Mouse (Mus musculus): ENCODE data around the gene Fbf1.

Gene Fbf1

DNA sequence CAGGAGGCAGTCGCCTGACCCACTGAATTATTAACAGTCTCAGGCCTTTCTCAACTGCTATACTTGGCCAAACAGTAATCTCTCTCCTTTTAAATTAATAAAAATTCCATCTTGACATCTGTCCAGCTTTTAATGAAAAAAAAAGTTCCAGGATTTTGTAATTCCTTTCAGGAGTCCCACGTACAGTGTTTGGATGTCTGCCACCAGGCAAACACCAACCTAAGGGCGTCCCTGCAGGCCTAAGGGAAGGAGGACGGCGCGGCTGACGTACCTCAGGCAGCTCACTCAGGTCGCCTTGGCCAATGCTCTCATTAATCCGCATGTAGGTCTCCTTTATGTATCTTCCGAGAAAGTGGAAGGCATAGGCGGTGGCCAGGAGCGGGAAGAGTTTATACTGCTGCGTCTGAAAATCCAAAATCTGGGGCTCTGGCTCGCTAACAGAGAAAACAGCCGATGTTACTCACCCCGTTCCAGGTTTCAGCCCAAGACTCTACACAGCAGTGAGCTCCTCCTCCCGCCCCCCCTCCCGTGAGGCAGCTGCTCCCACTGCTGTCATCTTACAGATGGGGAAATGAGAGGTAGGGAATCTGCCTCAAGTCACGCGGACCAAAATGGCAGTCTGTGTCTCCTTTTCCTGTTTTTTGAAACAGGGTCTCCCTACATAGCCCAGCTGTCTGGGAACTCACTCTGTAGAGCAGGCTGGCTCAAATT lies 10.6 kb upstream of the Fbf1 start:
- no peak for DNase-seq

DNA sequence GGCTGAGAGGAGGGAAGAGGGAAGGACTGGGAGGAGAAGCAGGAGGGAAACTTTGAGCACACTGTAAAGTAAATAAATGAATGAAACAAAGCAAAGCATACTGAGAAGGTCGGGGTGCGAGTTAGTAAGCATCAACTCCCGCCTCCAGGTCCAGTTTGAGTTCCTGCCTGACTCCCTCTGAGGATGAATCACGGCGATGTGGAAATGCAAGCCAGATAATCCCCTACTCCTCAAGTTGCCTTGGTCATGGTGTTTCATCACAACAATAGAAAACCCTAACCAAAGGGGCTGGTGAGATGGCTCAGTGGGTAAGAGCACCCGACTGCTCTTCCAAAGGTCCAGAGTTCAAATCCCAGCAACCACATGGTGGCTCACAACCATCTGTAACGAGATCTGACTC lies 8.0 kb upstream of the Fbf1 start:
- DNase-seq: no peak

DNA sequence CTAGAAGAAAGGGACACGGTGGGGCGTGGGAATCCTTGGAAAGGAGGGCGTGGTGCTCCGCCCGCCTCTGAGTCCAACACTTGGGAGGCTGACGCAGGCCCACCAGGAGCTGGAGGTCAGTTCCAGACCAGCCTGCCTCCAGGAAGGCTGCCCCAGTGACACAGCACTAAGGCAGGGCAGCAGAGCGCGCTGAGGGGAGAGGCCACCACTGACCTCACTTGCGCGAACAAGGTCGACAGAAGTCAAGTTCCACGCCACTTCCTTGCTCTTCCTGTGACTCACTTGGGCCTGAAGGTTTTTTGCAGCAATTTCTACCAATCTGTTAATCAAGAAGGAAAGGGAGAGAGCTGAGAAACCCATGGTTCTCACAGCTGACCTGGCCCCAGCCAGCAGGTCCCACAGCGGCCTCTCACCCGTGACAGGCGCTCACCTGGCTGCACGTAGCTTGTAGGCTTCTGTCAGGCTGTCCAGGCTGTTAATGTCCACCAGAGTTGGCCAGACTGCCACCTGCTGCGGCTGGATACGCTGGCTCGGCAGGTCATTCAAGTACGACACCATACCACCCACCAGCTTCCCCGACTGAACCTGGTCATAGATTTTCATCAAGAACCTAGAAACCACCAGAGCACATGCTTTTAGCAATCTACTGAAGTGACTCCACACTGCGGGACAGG lies 6.9 kb upstream of the Fbf1 start:
- peak; percentile 65 to 91 for DNase-seq

DNA sequence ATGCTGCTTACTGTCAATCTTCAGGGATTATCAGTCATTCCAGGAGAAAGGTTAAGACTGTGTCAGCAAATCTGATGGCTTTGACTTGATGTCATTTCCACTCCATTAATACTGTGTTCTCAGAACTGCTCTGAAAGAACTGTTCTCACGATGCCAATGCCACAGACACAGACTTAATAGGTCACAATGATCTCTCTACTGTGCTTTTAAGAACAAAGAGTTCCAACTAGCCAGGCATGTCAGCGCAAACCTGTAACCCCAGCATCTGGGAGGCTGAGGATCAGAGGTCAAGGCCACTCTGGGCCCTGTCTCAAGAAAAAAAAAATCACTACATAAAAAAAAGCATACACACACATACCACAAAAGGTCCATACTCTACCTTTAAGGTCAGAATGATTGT lies 4.0 kb upstream of the Fbf1 start:
- DNase-seq: peak; percentile 34 to 76

DNA sequence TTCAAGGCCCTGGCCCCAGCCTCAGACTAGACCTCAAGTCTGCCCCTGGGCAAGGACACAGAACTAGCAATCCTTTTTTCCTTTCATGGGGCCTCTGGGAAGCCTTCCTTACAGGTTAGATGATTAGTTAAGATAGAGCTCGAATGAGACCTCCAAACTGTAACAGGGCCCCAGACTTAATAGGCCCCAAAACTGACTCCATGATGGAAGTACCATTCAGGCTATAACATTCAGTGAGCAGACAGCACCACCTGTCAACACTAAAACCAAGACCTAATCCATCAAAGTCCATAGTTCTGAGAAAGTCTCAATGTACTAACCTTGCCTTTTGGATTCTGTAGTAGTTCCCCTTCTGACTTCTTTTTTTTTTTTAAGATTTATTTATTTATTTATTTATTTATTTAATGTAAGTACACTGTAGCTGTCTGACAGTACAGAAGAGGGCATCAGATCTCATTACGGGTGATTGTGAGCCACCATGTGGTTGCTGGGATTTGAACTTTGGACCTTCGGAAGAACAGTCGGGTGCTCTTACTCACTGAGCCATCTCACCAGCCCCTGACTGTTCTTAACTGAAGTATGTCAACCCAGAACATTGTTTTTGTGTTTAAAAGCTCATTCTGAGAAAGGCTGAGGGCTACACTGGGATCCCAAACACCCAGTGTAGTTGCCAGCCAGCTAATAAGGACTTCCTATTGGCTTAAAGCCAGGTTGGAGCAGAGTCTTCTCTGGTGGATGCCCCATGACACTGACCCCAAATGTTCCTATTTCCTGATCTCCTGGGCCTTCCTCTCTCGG lies 2.2 kb upstream of the Fbf1 start:
- peak; percentile 13 to 62 for DNase-seq

DNA sequence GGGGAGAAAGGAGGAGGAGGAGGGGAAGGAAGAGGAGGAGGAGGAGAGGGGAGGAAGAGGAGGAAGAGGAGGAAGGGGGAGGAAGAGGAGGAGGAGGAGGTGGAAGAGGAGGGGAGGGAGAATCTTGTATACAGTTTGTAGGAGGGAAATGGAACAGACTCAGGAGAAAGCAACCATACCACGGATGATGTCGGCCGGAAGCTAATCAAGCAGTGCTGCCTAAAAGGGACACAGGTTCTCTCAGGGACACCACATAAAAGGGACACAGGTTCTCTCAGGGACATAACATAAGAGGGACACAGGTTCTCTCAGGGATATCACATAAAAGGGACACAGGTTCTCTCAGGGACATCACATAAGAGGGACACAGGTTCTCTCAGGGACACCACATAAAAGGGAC lies 1.2 kb upstream of the Fbf1 start:
- no peak for DNase-seq

DNA sequence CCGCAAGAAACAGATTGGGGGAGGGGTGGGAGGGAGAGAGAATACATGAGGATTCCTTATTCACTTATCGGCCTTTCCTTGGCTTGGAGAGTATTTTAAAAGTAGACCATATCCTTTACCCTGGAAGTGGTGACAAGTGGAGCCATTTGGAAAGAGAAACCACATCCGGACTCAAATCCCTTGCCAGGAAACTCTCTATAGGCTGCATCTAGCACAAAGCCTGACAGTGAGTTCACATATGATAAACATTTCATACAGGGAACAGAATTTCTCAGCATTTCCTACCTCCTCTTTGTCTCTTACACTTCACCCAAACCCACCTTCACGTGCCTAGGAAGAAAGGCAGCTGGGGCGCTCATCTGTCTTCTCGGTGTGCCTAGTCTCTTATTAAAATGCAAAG lies 734 bp downstream of the Fbf1 start:
- no peak for DNase-seq

DNA sequence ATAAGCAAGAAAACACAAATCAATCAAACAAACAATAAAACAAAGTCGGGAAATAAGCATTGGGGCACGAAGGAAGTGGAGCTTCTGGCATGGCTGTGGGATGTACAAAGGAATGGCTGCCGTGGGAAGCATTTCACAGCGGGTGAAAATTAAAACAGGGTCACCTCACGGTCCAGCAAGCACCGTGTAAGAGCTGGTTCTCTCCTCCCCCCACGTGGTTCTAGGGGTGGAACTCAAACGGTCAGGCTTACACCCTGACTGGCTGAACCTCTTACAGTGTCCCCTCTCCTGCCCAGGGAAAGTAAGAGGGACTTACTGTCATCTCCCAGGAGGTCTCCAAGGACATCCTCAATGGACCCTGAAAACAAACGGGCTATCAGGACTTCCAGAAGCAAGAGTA lies 5.0 kb downstream of the Fbf1 start:
- peak; percentile 60 to 83 for DNase-seq

DNA sequence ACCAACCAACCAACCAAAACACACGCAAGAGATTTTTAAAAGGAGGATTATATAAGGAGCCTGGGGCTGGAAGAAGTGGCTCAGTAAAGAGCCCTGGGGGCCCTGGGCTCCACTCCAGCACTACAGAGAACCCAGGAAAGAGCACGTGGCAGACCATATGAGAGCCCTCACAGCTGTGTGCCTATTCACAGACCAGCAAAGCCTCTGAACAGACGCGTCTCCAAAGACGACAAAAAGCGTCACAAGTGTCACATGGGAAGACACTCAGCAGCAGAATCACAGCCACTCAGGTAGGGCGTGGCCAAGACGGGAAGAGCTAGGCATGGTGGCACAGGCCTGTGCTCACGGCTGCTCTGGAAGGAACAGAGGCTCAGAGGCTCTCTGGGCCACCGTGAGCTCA lies 5.8 kb downstream of the Fbf1 start:
- no peak for DNase-seq

DNA sequence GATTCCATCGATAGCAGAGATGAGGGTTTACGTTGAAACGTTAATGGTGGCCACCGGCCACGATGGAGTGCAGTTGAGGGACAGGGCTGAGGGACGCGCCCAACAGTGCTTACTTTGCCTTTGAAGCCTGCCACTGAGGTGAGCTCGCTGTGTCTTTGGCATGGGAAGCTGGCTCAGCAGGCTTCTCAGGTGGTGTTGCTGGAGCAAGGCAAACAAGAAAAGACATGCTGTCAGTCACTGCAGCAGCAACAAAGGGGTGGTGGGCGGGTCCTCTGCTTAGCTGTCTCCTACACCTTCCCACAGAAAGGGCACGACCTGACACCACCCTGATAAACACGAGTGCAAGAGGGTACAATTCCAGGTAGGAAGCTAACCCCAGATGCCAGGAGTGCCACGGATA lies 6.7 kb downstream of the Fbf1 start:
- DNase-seq: no peak

DNA sequence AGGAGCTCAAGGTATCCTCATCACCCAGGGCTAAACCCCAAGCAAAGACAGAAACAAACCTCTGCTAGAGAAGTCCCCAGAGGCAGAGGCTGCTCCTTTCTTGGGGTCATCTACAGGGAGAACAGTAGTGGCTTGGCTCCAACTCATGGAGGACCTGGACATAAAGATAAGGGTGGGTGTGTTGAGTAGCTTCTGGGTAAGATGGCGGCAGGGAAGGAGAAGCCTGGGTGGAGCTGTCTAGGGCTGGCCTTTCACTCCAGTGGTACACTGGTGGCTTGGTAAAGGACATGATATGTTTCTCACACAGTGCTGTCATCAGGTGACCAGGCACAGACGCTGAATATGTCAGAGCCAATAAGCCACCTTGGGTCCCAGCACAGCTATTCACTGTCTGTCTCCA lies 17.0 kb downstream of the Fbf1 start:
- no peak for DNase-seq

DNA sequence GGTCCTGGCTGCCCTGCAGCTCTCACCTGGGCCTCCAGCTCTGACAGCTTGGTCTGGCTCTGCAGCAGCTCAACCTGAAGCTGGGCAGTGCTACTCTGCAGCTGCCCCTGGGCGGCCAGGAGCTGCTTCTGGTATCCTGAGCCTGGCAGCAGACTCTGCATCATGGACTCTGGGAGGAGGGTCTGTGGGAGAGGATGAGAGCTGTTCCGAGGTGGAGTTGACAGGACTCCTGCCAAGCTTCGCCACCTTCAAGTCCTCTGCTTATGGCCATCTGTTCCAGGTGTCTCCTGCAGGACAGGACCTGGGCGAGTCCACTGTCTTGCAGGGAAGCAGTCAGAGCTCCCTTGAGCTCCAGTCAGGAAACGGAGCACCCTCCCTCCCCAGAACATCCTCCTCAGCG lies 18.6 kb downstream of the Fbf1 start:
- no peak for DNase-seq

DNA sequence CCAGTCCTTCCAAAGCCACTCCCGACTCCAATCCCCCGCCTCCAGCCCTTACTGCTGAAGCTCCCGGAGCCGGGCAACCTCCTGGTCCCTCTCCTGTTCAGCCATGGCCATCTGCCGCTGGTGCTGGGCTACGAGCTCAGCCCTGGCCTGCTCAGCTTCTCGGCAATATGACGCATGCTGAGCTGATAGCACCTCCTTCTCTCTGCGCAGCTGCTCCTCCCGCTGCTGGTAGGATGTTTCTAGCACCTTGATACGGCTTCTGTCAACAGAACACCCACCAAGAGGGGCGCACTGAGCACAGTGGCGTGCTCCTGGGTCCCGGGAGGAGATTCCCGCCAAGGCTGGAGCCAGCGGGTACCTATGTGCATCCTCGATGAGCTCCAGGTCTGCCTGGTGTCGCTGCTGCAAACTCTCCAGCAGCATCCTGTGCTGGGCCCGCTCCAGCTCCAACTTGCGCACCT lies 19.2 kb downstream of the Fbf1 start:
- no peak for DNase-seq

DNA sequence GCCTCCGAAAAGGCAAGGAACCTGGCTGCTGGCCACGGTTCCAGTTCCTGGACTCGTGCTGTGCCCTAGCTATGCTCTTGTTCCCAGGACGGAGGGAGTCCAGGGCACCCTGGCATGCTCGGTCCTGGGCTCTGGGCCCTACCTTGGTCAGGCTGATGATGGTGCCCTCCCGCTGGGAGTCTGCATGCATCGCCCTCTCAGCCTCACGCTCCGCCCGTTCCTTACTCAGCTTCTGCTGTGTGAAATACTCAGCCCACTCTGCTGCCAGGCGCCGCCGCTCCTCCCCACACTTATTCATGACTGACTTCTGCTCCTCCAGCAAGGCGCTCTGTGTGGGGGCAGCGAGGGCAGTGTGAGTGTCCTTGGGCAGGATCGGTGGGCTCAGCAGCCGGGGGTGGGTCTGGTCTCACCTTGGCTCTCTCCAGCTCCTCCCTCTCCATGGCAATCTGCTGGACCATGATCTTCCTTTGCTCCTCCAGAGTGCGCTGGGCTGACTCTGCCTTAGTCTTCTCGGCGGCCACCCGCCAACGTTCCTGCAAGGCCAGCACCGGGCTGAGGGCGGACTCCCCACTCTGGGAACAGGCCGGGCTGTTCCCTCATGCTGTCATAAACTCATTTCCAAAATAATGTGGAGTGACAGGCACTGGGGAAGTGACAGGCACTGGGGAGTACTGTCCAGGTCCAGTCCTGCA lies 21.5 kb downstream of the Fbf1 start:
- DNase-seq: peak; percentile 71 to 91

DNA sequence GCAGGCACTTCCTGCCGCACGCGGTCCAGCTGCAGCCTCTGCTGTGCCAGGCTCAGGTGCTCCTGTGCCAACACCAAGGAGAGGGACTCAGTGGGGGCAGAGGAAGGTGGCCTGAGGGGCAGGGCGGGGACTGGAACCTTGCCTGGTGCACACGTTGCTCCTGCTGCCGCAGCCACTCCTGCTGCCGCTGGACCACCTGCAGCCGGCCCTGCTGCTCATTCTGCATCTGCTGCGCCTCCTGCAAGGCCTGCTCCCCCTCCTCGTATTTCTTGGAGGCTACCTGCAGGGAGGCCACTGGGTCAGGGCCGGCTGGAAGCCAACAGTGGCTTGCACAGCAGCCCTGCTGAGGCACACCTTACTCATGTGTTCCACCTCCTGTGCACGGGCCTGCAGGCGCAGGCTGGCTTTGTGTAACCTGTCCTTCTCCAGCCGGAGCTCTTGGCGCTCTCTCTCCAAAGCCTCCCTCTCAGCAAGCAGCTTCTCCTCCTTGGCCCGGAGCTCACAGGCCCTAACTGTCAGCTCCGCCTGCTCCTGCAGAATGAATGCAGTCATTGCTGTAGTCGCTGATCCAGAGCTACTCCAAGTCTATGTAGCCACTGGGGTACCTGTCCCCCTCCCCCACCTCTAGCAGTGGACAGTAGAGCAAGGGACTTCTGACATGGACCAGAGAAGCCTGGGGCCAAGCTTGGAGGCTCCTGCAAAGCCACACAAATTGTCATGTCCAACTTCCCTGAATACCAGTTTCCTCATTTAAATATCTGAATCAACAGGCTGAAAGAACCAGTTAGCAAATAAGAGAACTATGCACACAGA lies 22.3 kb downstream of the Fbf1 start:
- peak in 1 of 2 experiments; percentile 60 for DNase-seq

DNA sequence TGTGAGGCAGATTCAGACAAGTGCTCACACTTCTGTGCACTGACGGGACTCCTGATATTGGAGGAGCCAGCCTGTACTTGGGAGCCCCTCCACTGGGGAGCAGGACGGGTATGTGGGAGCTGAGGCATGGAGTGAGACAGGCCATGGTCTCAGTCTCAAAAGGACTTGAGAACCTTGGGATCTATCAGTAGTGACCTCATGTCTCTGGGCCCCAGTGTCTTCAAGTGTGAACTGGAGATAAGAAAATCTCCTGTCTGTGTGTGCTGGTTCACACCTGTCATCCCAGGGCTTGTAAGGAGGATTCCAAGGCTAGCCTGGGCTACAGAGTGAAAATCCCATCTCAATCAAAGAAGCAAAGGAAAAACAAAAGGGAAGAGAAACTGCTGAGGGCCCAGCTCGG lies 24.5 kb downstream of the Fbf1 start:
- no peak for DNase-seq

DNA sequence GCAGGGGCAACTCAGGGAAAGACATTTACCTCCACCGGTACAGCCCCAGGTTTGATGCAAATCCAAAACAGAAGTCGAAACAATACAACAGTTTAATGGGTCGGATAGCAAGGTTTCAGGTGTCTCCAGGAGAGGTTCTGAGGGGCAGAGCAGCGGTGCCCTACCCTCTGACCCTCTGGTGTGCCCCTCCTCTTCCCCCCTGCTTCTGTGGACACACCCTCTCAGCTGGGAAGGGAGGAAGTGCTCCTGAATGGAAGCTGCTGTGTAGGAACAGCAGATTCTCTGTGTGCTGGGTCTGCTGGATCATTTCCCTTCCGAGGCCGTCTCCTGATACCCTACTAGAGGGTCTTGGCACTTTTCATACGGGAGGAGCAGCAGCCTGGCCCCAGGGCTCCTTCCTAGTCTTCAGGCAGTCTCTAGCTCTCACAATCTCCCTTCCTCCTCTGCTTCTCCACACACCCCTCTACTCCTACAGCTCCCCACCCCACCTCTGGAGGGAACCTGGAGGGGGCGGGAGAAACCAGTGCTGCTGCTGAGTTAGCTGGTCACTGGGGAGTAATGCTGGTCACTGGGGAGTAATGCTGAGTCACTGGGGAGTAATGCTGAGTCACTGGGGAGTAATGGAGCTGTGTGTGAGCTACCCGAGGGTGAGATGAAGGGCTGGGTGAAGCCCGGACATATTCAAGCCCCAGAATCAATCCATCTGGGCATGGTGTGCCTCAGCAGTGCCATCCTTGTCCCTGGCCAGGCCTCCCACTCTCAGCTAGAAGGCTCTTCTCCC lies 25.6 kb downstream of the Fbf1 start:
- no peak for DNase-seq

DNA sequence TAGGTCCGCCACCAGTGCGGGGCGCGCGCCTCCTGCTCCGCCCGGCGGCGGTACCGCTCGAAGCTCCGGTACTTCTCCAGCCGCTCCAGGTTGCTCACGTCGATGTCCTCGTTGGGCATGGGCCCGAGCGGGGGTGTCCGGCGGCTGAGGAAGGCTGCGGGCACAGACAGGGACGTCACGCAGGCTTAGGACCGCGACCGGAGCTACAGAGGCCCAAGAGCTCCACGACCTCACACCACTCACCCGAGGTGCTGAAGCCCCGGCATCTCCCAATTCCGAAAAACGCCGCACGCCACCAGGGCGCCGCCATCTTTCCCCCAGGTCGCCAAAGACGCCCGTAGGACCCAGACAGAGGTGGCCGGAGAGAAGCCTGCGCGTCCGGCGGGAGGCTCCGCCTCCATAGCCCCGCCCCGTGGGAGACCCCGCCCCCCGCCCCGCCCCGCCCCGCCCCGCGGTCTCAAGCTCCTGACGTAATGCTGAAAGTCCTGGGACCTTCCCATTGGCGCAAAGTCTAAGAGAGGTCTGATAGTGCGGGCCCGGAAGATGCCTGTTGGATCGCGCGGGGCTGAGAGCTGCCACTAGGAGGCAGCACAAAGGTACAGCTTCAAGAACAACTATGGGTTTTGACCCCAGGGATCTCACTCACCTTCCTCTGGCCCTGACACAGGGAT lies 29.4 kb downstream of the Fbf1 start, which contains the start of gene Mrpl38:
Mrpl38 (minus strand) TSS at position 401 of the 671 bp plus-strand sequence.
- DNase-seq: peak; percentile 93 to 95

DNA sequence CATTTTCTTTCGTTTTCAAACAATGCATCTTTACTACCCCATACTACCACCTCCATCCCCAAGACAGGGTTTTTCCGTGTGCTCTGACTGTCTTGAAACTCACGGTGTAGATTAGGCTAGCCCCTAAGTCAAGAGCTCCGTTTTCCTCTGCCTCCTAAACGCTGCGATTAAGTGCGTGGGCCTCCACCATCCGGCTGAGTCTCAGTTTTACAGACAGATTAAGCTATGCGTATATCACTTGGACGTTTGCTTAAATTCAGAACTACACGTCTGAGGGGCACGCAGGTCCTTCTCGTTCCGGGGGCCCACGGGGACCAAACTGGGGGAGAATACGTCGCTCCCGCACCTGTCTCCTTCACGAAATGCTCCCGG lies 29.9 kb downstream of the Fbf1 start:
- DNase-seq: no peak

DNA sequence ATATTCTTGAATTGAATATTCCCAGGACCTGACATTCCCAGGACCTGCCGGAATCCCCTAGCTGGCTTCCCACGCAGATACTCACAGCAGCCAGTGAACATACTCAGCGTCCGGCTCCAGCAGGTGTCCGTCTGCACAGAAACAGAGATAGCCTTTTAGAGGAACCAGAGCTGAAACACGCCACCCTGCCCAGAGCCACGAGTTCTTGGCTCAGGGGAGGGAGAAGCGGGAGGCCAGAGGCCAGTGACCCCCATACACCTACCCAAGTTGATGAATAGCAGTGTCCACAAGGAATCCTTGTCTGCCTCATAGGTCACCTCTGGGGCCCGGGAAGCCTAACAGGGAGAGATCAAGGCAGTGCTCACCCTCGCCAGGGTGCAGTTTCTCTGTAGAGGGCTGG lies 33.8 kb downstream of the Fbf1 start:
- no peak for DNase-seq

DNA sequence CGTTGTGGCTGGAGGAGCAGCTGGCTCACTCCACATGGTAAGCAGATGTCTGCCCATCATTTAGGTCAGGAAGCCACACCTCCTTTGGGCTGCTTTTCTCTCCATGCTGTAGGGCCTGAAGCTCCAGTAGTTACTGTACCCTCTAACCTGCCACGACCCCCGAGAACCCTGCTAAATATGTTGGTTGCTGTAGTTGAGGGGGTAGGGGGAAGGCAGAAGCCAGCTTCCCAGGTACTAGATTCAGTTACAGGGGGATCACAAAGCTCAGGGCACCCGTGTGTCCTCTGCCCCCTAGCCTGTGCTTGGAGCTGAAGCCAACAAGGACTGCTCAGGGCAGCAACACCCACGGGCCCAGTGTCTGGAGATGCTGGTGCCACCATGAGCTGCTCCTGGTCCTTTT lies 34.5 kb downstream of the Fbf1 start:
- DNase-seq: peak in 1 of 2 experiments; percentile 40
